ENCODE assay signal across 8 mouse cellular contexts in genomic region chr16:33244136-33244691, GRCm38 (mm10). TPM values are rescaled to one million over a fixed set of nuclear protein-coding genes. Genes with fewer than 3 reads are reported as not detected.
A peak's percentile ranks its signal among the peaks of the same experiment; 100 is the strongest.
DNase-seq lines count a peak whose midpoint lies in the region; ATAC-seq and TF ChIP-seq lines count a peak whose summit lies in the region.

No protein-coding gene starts in this region.

- no peak overlapping the region for H3K4me2 ChIP-seq in midbrain, embryonic 16.5 days (ENCODE audit: low read length)
- no peak overlapping the region for H3K4me2 ChIP-seq in midbrain, embryonic 11.5 days
- H3K4me2 ChIP-seq in intestine, postnatal 0 days (replicated peaks; ENCODE audit: low read depth), result no peak overlapping the region

- peak; percentile 35 for TF ChIP-seq CTCF in heart, adult 2 months (IDR thresholded peaks at IDR 0.05)
- TF ChIP-seq CTCF in intestine, postnatal 0 days (IDR thresholded peaks at IDR 0.05; ENCODE audit: low read depth), result peak; percentile 70

- H3K9ac ChIP-seq in heart, adult 2 months (ENCODE audit: low read depth, low read length), result no peak overlapping the region
- no peak overlapping the region for H3K9ac ChIP-seq in midbrain, embryonic 16.5 days (ENCODE audit: low read depth, low read length)
- H3K9ac ChIP-seq in midbrain, embryonic 11.5 days (ENCODE audit: low read length), result no peak overlapping the region
- no peak overlapping the region for H3K9ac ChIP-seq in intestine, postnatal 0 days (ENCODE audit: low read depth, low read length)

- H3K79me2 ChIP-seq in heart, adult 2 months (replicated peaks; ENCODE audit: control insufficient read depth, insufficient read depth, low read length), result no peaks in the 10 kb centered on the region

- TF ChIP-seq POLR2A in heart, adult 2 months (IDR thresholded peaks at IDR 0.05; ENCODE audit: insufficient read depth, low read depth, low read length), result no peak

- no peaks in the 10 kb centered on the region for H3K36me3 ChIP-seq in heart, adult 2 months (ENCODE audit: control insufficient read depth, insufficient read depth, low read length)
- peaks cover 15% of the 10 kb centered on the region for H3K36me3 ChIP-seq in midbrain, embryonic 16.5 days (ENCODE audit: control insufficient read depth, insufficient read depth, low read length)
- H3K36me3 ChIP-seq in midbrain, embryonic 11.5 days (ENCODE audit: control insufficient read depth, insufficient read depth, low read length), result peaks cover 9% of the 10 kb centered on the region
- peaks cover 35% of the 10 kb centered on the region for H3K36me3 ChIP-seq in intestine, postnatal 0 days (ENCODE audit: control insufficient read depth, insufficient read depth)
- H3K36me3 ChIP-seq in forebrain, embryonic 10.5 days (replicated peaks), result peaks cover 66% of the 10 kb centered on the region

- intact Hi-C loops in heart, adult 2 months (cut with DNase I), result no loop called here

- H3K4me1 ChIP-seq in heart, adult 2 months (ENCODE audit: control insufficient read depth, insufficient read depth, low read length), result no peaks in the 10 kb centered on the region
- H3K4me1 ChIP-seq in midbrain, embryonic 16.5 days (ENCODE audit: control insufficient read depth, insufficient read depth, low read length), result no peaks in the 10 kb centered on the region
- H3K4me1 ChIP-seq in midbrain, embryonic 11.5 days (ENCODE audit: control insufficient read depth, insufficient read depth, low read length), result no peaks in the 10 kb centered on the region
- no peaks in the 10 kb centered on the region for H3K4me1 ChIP-seq in intestine, postnatal 0 days (replicated peaks; ENCODE audit: control insufficient read depth, insufficient read depth, low read length)
- no peaks in the 10 kb centered on the region for H3K4me1 ChIP-seq in forebrain, embryonic 10.5 days

- 0 out of 2 replicates have a peak, but pooled peaks have one; percentile 39 for ATAC-seq in midbrain, embryonic 16.5 days
- ATAC-seq in midbrain, embryonic 11.5 days (ENCODE audit: low FRiP score), result no peak
- ATAC-seq in intestine, postnatal 0 days, result peak; percentile 41; the same call in 1 of the 2 replicates

- 89% methylated on average over 6 of the region's 6 CpGs for WGBS in heart, adult 2 months
- 93% methylated on average over 6 of the region's 6 CpGs for WGBS in midbrain, embryonic 16.5 days
- 94% methylated on average over 6 of the region's 6 CpGs for WGBS in midbrain, embryonic 11.5 days
- WGBS in intestine, postnatal 0 days, result 91% methylated on average over 6 of the region's 6 CpGs
- 86% methylated on average over 6 of the region's 6 CpGs for WGBS in forebrain, embryonic 10.5 days

- H3K4me3 ChIP-seq in heart, adult 2 months, result no peak overlapping the region
- H3K4me3 ChIP-seq in midbrain, embryonic 16.5 days (ENCODE audit: low read depth, low read length), result no peak overlapping the region
- no peak overlapping the region for H3K4me3 ChIP-seq in midbrain, embryonic 11.5 days (ENCODE audit: low read depth, low read length)
- H3K4me3 ChIP-seq in intestine, postnatal 0 days (ENCODE audit: low read depth, low read length), result no peak overlapping the region
- no peak overlapping the region for H3K4me3 ChIP-seq in forebrain, embryonic 10.5 days

- H3K27me3 ChIP-seq in heart, adult 2 months (ENCODE audit: control insufficient read depth, insufficient read depth, low read length), result no peaks in the 10 kb centered on the region
- no peaks in the 10 kb centered on the region for H3K27me3 ChIP-seq in midbrain, embryonic 16.5 days (ENCODE audit: control insufficient read depth, insufficient read depth, low read depth, low read length)
- H3K27me3 ChIP-seq in midbrain, embryonic 11.5 days (ENCODE audit: control insufficient read depth, insufficient read depth, low read length), result no peaks in the 10 kb centered on the region
- no peaks in the 10 kb centered on the region for H3K27me3 ChIP-seq in intestine, postnatal 0 days (replicated peaks; ENCODE audit: control insufficient read depth, insufficient read depth, low read length)
- no peaks in the 10 kb centered on the region for H3K27me3 ChIP-seq in forebrain, embryonic 10.5 days (ENCODE audit: poor library complexity, severe bottlenecking)

- no peak for TF ChIP-seq EP300 in heart, adult 2 months (IDR thresholded peaks at IDR 0.05; ENCODE audit: insufficient read depth, low read depth, low read length)

- no peak overlapping the region for H3K27ac ChIP-seq in heart, adult 2 months
- no peak overlapping the region for H3K27ac ChIP-seq in midbrain, embryonic 16.5 days (ENCODE audit: low read length)
- H3K27ac ChIP-seq in midbrain, embryonic 11.5 days (ENCODE audit: low read depth, low read length), result no peak overlapping the region
- no peak overlapping the region for H3K27ac ChIP-seq in intestine, postnatal 0 days (ENCODE audit: low read depth, low read length)
- H3K27ac ChIP-seq in forebrain, embryonic 10.5 days, result no peak overlapping the region

- no peaks in the 10 kb centered on the region for H3K9me3 ChIP-seq in midbrain, embryonic 16.5 days (replicated peaks; ENCODE audit: control insufficient read depth, low read length, poor library complexity, severe bottlenecking)
- H3K9me3 ChIP-seq in midbrain, embryonic 11.5 days (ENCODE audit: control insufficient read depth, low read length), result no peaks in the 10 kb centered on the region
- no peaks in the 10 kb centered on the region for H3K9me3 ChIP-seq in intestine, postnatal 0 days (ENCODE audit: control insufficient read depth)
- H3K9me3 ChIP-seq in forebrain, embryonic 10.5 days, result no peaks in the 10 kb centered on the region

- no peak for DNase-seq in heart, adult 2 months
- no peak for DNase-seq in heart, adult 9 months (ENCODE audit: low spot score in 2 of 2)
- DNase-seq in midbrain, embryonic 11.5 days (ENCODE audit: low spot score, missing footprints), result no peak
- DNase-seq in thymus, postnatal 14 days, result peak; percentile 34
- DNase-seq in forebrain, embryonic 10.5 days (ENCODE audit: extremely low spot score, low spot score), result no peak
- no peak for DNase-seq in frontal cortex, adult 2 months (ENCODE audit: extremely low spot score in 1 of 2, low spot score in 1 of 2)

RNA-seq across cellular contexts. Expression of gene Snx4, which starts 7.0 kb away (rescaled TPM):
- 10 to 100 TPM; 21.5 to 21.7 TPM for total RNA-seq in heart, adult 2 months (2021)
- polyA plus RNA-seq in heart, adult 2 months (2012; rRNA removed), result 11.7 and 16.6 TPM in 2 replicates
- 93.2 and 96.5 TPM in 2 replicates for polyA plus RNA-seq in midbrain, embryonic 16.5 days (2015; fragmentation: Nextera tagmentation; extraction: Ambion mirVana)
- polyA plus RNA-seq in midbrain, embryonic 11.5 days (2014; fragmentation: Nextera tagmentation; extraction: Ambion mirVana), result 86.9 and 92.9 TPM in 2 replicates
- 103 and 105 TPM in 2 replicates for polyA plus RNA-seq in intestine, postnatal 0 days (2015; fragmentation: Nextera tagmentation; extraction: Ambion mirVana)
- 69.9 and 72.5 TPM in 2 replicates for polyA plus RNA-seq in forebrain, embryonic 10.5 days (2016; fragmentation: Nextera tagmentation; extraction: Ambion mirVana)
- 28.1 and 31.4 TPM in 2 replicates for polyA plus RNA-seq in frontal cortex, adult 2 months (2012; rRNA removed)

RNA-seq across cellular contexts. Expression of gene Osbpl11, which starts 59.3 kb away (rescaled TPM):
- total RNA-seq in heart, adult 2 months (2021), result 10 to 100 TPM; 17.0 to 18.4 TPM
- 8.9 and 12.0 TPM in 2 replicates for polyA plus RNA-seq in heart, adult 2 months (2012; rRNA removed)
- polyA plus RNA-seq in midbrain, embryonic 16.5 days (2015; fragmentation: Nextera tagmentation; extraction: Ambion mirVana), result 15.0 and 16.8 TPM in 2 replicates
- polyA plus RNA-seq in midbrain, embryonic 11.5 days (2014; fragmentation: Nextera tagmentation; extraction: Ambion mirVana), result 24.5 and 25.2 TPM in 2 replicates
- polyA plus RNA-seq in intestine, postnatal 0 days (2015; fragmentation: Nextera tagmentation; extraction: Ambion mirVana), result 9.2 and 10.0 TPM in 2 replicates
- polyA plus RNA-seq in forebrain, embryonic 10.5 days (2016; fragmentation: Nextera tagmentation; extraction: Ambion mirVana), result 17.7 and 19.0 TPM in 2 replicates
- 10.5 and 10.8 TPM in 2 replicates for polyA plus RNA-seq in frontal cortex, adult 2 months (2012; rRNA removed)
